Mouse (Mus musculus) liver, embryonic 12.5 days (tissue): ENCODE data around the gene Tmbim6. TPM values are rescaled to one million over a fixed set of nuclear protein-coding genes. Genes with fewer than 3 reads are reported as not detected.

Experiments used
- ATAC-seq: fragments of 200-750 bp; cut with Nextera tagmentation; 2 replicates; pipeline ENCODE4 v1.8.0; 2017; ENCODE audit warnings: moderate number of reproducible peaks, mild to moderate bottlenecking, moderate library complexity
- H3K27ac ChIP-seq: fragments of 300-500 bp; sonication (generic); 2 replicates; pipeline ENCODE4 v1.5.1; 2016; ENCODE audit warnings: mild to moderate bottlenecking
- H3K27me3 ChIP-seq: fragments of 300-500 bp; sonication (generic); replicated peaks from 2 replicates; pipeline ENCODE4 v1.6.1; 2016; ENCODE audit warnings: mild to moderate bottlenecking, moderate library complexity
- H3K36me3 ChIP-seq: fragments of 300-500 bp; sonication (generic); 2 replicates; pipeline ENCODE4 v1.6.1; 2016; ENCODE audit warnings: mild to moderate bottlenecking, moderate library complexity
- H3K4me1 ChIP-seq: fragments of 300-500 bp; sonication (generic); 2 replicates; pipeline ENCODE4 v1.6.1; 2016
- H3K4me2 ChIP-seq: fragments of 300-500 bp; sonication (generic); 2 replicates; pipeline ENCODE4 v1.6.1; 2016; ENCODE audit warnings: mild to moderate bottlenecking, moderate library complexity
- H3K4me3 ChIP-seq: fragments of 300-500 bp; sonication (generic); 2 replicates; pipeline ENCODE4 v1.5.1; 2016; ENCODE audit warnings: mild to moderate bottlenecking, moderate library complexity
- H3K9ac ChIP-seq: fragments of 300-500 bp; sonication (generic); 2 replicates; pipeline ENCODE4 v1.6.1; 2016; ENCODE audit warnings: mild to moderate bottlenecking, moderate library complexity
- H3K9me3 ChIP-seq: fragments of 300-500 bp; sonication (generic); replicated peaks from 2 replicates; pipeline ENCODE4 v1.6.1; 2016; ENCODE audit warnings: mild to moderate bottlenecking, moderate library complexity
- WGBS: fragments of 180-500 bp; shearing (Covaris S2); methylation state at CpG from one replicate; pipeline ENCODE4 v1.1.7; 2016; ENCODE audit not compliant: insufficient replicate concordance; 5-methylcytosine and 5-hydroxymethylcytosine counted together
- polyA plus RNA-seq: library from polyadenylated mRNA; unstranded; fragments of >200 nt; fragmentation: Nextera tagmentation; extraction: Ambion mirVana; gene quantifications from 2 replicates; pipeline ENCODE4 v1.2.1, GENCODE M21; 2016

Tmbim6 gene
- polyA plus RNA-seq, 1 experiment from 2014 or later = 201 TPM

DNA sequence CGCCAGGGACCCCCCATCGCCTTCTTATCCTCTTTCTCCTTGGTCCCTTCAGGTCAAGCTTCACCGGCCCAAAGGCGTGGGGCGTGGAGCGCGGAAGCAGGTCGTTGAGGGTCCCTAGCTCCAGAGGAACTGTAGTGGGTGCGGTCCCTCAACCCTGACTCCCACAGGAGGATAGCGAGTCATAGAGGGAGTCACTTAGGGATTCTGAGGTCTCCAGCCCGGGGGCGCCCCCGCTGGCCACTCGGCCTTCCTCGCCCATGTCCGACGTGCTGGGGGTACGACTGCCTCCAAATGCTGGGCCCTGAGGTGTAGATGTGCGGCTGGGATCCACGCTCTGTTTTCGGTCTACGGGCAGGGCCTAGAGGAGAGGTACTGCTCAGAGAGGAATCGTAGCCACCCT, 29.9 kb downstream of the Tmbim6 start:
- WGBS = 83% methylated on average over 23 of the region's 23 CpGs
- H3K4me1 ChIP-seq = peaks cover 24% of the 10 kb centered on the region
- no peaks in the 10 kb centered on the region for H3K9me3 ChIP-seq
- no peak overlapping the region for H3K27ac ChIP-seq
- H3K27me3 ChIP-seq = no peaks in the 10 kb centered on the region
- no peak overlapping the region for H3K4me3 ChIP-seq
- no peak overlapping the region for H3K9ac ChIP-seq
- ATAC-seq = no peak
- H3K4me2 ChIP-seq = no peak overlapping the region
- peaks cover 30% of the 10 kb centered on the region for H3K36me3 ChIP-seq

DNA sequence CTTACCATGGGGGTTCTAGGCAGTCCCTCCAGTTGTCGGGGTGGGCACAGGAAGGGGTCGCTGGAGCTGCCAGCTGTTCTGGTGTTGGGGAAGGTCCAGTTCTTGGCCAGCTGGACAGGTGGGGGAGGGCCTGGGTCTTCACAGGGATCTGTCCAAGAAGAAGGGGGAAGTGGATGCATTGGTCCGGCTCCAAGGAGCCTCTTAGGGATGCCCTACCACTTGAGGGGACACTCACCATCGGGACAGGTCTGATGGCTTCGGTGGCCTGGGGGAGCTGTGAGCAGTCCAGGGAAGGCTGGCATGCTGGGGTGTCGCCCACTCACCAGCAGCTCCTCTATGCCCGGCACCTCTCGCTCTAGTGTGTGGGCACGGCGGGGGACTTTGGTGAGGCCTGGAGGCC, 30.4 kb downstream of the Tmbim6 start:
- Histone ChIP-seq H3K9ac (no peak overlapping the region), H3K36me3 (peaks cover 36% of the 10 kb centered on the region), H3K27ac (no peak overlapping the region), H3K9me3 (no peaks in the 10 kb centered on the region), H3K4me1 (peaks cover 19% of the 10 kb centered on the region), H3K4me2 (no peak overlapping the region), H3K4me3 (no peak overlapping the region), H3K27me3 (no peaks in the 10 kb centered on the region)
- 82% methylated on average over 10 of the region's 10 CpGs for whole genome bisulfite sequencing
- ATAC-seq = no peak

DNA sequence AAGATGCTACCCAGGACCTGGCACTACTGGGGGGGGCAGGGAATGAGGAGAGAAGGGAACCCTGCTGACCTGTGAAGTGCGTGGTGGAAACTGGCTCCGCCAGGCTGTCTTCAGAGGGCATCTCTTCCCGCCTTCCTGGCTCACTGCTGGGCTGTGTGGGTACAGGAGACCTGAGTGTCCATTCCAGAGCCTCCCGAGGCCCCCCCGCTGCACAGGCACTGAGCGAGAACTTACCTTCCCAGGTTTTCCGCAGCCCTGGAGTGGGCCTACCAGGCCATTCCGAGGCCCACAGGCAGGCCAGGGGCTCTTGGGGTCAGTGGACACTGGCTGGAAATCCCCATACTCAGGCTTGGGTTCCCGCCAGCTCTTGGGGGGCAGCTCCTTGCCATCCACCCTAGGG, 31.2 kb downstream of the Tmbim6 start:
- Histone ChIP-seq H3K27me3 (no peaks in the 10 kb centered on the region), H3K27ac (no peak overlapping the region), H3K9me3 (no peaks in the 10 kb centered on the region), H3K4me1 (peaks cover 20% of the 10 kb centered on the region), H3K4me2 (no peak overlapping the region), H3K36me3 (peaks cover 40% of the 10 kb centered on the region), H3K9ac (no peak overlapping the region), H3K4me3 (no peak overlapping the region)
- no peak for ATAC-seq
- 83% methylated on average over 9 of the region's 9 CpGs for WGBS

DNA sequence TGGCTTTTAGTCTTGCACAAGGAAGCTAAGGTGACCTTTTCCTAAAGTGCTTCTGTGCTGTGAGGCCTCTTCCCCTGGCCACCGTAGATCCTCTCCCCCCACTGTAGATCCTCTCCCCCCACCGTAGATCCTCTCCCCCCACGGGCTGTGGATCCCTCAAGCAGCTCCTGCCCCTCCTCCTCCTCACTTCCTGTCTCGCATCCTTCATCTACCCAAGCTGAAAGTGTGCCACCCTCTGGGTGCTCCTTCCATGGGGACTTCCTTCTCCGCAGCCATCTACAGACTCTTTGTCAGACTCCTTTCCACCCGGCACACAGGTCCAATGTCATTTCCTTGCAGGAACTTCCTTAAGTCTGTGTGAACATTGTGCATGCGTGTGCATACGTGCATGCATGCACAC, 37.7 kb downstream of the Tmbim6 start:
- WGBS = 66% methylated on average over 8 of the region's 8 CpGs
- Histone ChIP-seq H3K9ac (no peak overlapping the region), H3K27me3 (no peaks in the 10 kb centered on the region), H3K4me3 (no peak overlapping the region), H3K4me1 (peaks cover 19% of the 10 kb centered on the region), H3K4me2 (no peak overlapping the region), H3K9me3 (no peaks in the 10 kb centered on the region), H3K36me3 (peaks cover 45% of the 10 kb centered on the region), H3K27ac (no peak overlapping the region)
- no peak for ATAC-seq

DNA sequence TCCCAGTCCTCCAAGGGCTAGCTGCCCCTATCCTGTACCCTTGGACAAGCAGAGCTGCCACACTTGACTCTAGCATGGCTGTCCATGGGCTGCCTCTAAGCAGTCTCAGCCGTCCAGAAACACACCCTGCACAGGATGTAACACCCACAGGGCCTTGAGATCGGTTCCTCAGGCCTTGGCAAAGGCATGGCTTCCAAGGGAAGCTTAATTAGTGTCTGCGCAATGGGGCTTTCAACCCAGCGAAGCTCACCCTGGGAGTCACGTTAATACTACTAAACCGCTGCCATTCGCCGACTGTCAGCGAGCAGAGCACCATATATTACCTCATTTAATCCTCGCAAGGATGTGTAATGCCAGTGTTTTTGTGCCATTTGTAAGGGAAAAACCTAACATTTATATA, 38.4 kb downstream of the Tmbim6 start:
- H3K4me2 ChIP-seq = no peak overlapping the region
- H3K27me3 ChIP-seq = no peaks in the 10 kb centered on the region
- WGBS = 80% methylated on average over 10 of the region's 10 CpGs
- H3K4me3 ChIP-seq = no peak overlapping the region
- peaks cover 23% of the 10 kb centered on the region for H3K4me1 ChIP-seq
- no peak overlapping the region for H3K27ac ChIP-seq
- no peak overlapping the region for H3K9ac ChIP-seq
- H3K36me3 ChIP-seq = peaks cover 42% of the 10 kb centered on the region
- no peaks in the 10 kb centered on the region for H3K9me3 ChIP-seq
- no peak for ATAC-seq

DNA sequence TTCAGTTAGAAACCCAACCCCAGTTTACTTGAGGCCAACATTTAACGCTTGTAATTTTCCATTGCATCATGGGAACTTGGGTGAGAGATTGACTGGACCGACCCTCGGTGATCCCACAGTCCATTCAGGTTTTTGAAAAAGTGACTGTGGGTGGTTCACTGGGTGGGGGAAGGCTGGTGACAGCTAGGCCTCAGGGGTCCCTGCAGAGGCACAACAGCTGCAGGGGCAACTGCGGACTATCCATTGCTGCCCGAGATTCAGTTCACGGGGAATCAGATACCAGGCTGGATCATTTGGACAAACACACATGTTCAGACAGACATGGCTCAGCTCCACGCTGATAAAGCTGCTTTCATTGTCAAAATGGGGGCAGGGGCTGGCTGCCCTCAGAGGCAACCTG, 38.8 kb downstream of the Tmbim6 start:
- Histone ChIP-seq H3K4me1 (peaks cover 27% of the 10 kb centered on the region), H3K36me3 (peaks cover 41% of the 10 kb centered on the region), H3K27me3 (no peaks in the 10 kb centered on the region), H3K27ac (no peak overlapping the region), H3K4me2 (no peak overlapping the region), H3K4me3 (no peak overlapping the region), H3K9me3 (no peaks in the 10 kb centered on the region), H3K9ac (no peak overlapping the region)
- 72% methylated on average over 7 of the region's 7 CpGs for WGBS
- ATAC-seq = no peak

DNA sequence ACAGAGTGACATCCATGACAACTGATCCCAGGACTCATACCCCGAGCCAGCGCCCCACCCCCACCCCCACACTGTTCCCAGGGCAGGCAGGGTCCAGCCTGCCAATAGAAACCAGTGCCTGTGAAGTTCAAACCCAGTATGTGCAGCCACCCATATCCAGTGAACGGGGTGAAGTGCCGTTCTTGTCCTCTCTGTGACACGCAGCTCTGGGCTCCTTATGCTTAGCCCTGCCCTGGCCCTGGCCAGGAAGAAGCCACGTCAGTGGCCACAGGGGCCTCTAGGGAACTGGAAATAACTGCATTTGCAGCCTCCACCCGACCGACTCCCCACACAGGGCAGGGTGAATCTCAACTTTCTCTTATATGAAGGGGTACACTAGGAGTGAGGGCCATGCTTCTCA, 39.3 kb downstream of the Tmbim6 start:
- no peak overlapping the region for H3K4me2 ChIP-seq
- H3K27ac ChIP-seq = no peak overlapping the region
- H3K9me3 ChIP-seq = no peaks in the 10 kb centered on the region
- peaks cover 29% of the 10 kb centered on the region for H3K4me1 ChIP-seq
- no peaks in the 10 kb centered on the region for H3K27me3 ChIP-seq
- 61% methylated on average over 8 of the region's 8 CpGs for WGBS
- H3K36me3 ChIP-seq = peaks cover 37% of the 10 kb centered on the region
- no peak for ATAC-seq
- no peak overlapping the region for H3K4me3 ChIP-seq
- H3K9ac ChIP-seq = no peak overlapping the region

DNA sequence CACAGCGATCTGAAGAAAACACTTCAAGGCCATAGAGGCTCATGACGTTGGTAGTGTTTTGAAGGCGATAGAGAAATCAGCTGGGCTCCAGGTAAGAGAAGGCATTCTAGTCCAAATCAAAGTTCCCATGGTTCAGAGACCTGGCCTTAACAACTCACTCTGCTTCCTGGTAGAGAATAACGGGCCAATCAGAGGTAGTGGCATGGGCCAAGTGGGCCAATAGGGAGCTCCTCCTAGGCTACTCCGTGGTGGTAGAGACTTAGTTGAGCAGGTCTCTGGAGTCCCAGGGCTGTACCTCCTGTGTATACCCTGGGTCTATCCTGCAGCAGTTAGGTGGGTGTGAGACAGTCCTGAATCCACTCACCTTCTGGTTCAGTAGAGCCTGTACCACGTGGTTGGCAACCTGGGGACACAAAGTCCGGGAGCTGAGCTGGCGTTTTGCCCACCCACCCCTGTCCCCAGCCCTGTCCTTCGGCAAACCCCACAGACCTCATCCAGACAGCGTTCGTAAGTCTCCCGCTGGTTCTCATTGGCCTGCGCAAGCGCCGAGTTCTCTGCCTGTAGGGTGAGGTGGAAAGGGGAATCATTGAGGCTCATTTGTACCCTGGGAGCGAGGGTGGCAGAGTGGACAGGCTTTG, 40.5 kb downstream of the Tmbim6 start:
- Histone ChIP-seq H3K4me3 (no peak overlapping the region), H3K4me2 (no peak overlapping the region), H3K9me3 (no peaks in the 10 kb centered on the region), H3K4me1 (peaks cover 29% of the 10 kb centered on the region), H3K9ac (no peak overlapping the region), H3K27me3 (no peaks in the 10 kb centered on the region), H3K27ac (no peak overlapping the region), H3K36me3 (peaks cover 30% of the 10 kb centered on the region)
- ATAC-seq = no peak
- 77% methylated on average over 16 of the region's 16 CpGs for WGBS

DNA sequence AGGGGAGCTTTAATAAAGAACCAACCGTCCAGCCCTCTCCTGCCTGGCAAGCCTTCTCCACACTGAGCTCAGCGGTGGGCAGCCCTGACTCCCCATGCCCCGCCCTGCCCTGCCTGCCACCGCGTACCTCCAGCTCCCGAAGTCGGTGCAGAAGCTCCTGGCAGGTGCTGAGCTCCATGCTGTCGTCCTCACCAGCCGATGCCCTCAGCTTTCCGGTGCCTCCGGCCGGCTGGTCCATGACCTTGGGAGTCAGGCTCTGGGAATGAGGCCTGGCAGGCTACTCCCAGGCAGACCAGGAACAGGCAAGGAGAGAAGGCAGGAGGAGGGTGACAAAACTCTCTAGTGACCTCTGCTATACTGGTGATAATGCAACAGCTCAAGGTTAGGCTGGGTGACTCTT, 41.2 kb downstream of the Tmbim6 start:
- H3K9ac ChIP-seq = no peak overlapping the region
- H3K27me3 ChIP-seq = no peaks in the 10 kb centered on the region
- H3K4me3 ChIP-seq = no peak overlapping the region
- ATAC-seq = no peak
- H3K36me3 ChIP-seq = peaks cover 30% of the 10 kb centered on the region
- 78% methylated on average over 12 of the region's 12 CpGs for WGBS
- 0 out of 2 replicates have a peak overlapping the region, but pooled peaks have one; percentile 12 for H3K27ac ChIP-seq
- peaks cover 25% of the 10 kb centered on the region for H3K4me1 ChIP-seq
- H3K9me3 ChIP-seq = no peaks in the 10 kb centered on the region
- H3K4me2 ChIP-seq = no peak overlapping the region

DNA sequence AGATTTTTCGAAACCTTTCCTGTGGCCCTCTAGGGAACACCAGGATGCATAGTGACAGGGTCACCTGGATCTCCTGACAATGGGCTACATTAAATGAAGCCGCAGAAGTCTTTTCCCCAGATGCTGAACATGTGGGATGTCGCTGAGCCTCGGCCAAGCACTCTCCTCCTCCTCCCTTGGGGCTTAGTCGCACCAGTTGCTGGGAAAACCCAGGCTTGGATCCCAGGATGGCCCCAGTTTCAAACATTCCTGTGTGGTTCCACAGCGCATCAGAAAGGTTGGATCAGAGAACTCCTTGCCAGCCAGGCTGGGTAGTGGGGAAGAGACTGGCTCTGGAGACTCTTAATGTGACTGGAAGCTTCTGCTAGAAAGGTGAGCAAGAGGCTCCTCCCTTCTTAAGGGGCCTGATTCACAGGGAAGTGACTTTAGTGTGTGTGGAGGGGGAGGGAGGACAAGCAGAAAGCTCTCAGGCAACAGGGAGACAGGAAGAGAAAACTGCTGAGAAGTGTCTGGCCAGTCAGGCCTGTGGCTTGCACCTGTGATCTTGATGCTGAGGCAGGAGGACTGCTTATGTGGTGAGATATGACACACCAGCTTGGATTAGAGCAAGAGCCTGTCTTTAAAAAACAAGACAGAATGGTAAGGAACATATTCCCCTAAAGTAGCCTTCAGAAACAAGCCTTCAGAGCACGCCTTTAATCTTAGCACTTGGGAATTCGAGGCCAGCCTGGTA, 46.5 kb downstream of the Tmbim6 start:
- no peak overlapping the region for H3K27ac ChIP-seq
- H3K9me3 ChIP-seq = no peaks in the 10 kb centered on the region
- H3K27me3 ChIP-seq = no peaks in the 10 kb centered on the region
- H3K4me3 ChIP-seq = no peak overlapping the region
- H3K36me3 ChIP-seq = peaks cover 12% of the 10 kb centered on the region
- no peak overlapping the region for H3K4me2 ChIP-seq
- WGBS = 76% methylated on average over 8 of the region's 8 CpGs
- H3K9ac ChIP-seq = no peak overlapping the region
- no peak for ATAC-seq
- H3K4me1 ChIP-seq = peaks cover 39% of the 10 kb centered on the region

DNA sequence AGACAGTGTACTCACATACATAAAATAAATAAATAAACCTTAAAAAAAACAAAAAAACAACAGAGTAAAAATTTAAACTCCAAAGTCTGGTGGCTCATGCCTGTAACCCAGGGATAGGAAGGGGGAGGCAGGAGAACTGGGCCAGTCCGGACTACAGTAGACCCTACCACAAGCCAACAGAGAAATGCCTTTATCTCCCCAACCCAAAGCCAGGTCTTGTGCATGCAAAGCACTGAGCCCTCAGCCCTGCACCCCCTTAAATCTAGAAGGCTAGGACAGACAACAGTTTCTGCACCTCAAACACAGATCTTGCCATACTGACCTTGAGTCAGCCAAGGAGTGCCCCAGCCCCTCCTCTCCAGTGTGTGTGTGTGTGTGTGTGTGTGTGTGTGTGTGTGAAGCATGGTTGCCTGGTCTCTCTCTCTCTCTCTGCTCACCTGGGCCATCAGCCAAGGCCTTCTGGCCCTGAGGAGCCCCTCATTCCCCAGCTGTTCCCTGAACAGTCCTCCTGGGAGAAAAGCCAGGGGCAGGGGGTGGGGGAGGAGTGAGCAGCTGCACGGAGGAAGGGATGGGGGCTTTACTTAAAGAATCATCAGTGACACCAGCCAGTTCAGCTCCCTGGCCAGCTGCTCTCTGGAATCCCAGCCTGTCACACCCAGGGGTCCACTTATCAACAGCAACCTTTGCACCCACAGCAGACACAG, 47.6 kb downstream of the Tmbim6 start:
- Histone ChIP-seq H3K27ac (peak overlapping the region; percentile 56; the same call in 1 of the 2 replicates), H3K36me3 (peaks cover 12% of the 10 kb centered on the region), H3K4me1 (peaks cover 39% of the 10 kb centered on the region), H3K9ac (no peak overlapping the region), H3K27me3 (no peaks in the 10 kb centered on the region), H3K9me3 (no peaks in the 10 kb centered on the region), H3K4me3 (no peak overlapping the region), H3K4me2 (peak overlapping the region; percentile 0; the same call in 1 of the 2 replicates)
- WGBS = 60% methylated on average over 2 of the region's 2 CpGs
- no peak for ATAC-seq

DNA sequence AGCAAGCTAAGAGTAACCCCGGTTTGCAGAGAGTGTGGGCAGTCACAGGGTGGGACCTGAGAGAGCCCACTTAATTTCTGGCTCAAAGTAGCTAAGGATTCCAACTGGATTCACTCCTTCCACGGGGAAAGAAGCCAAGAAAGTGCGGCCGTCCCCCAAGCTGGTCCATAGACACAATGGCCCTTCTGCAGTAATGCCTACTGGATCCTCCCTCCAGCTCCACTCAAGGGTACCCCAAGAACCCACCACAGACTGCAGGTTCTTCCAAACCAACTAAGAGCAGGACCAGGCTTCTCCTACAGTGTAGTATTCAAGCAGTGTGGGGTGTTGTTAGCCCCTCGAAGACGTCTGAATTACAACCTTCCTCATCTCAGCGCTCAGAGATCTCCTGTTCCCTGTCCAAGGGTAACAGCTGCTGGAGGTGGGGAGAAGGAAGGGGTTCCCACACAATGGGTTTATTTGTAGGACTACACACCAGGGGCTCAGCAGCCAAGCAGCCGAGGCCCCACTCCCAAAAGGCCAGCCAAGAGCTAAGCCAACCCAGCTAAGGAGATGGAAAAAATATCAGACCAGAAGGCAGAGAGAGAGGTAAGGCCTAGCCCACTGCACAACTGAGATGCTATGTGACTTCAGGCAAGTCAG, 48.3 kb downstream of the Tmbim6 start:
- Histone ChIP-seq H3K27me3 (no peaks in the 10 kb centered on the region), H3K4me2 (peak overlapping the region; percentile 0; the same call in 1 of the 2 replicates), H3K27ac (0 out of 2 replicates have a peak overlapping the region, but pooled peaks have one; percentile 8), H3K4me3 (no peak overlapping the region), H3K9ac (no peak overlapping the region), H3K36me3 (peaks cover 12% of the 10 kb centered on the region), H3K9me3 (no peaks in the 10 kb centered on the region), H3K4me1 (peaks cover 36% of the 10 kb centered on the region)
- no peak for ATAC-seq
- WGBS = 58% methylated on average over 8 of the region's 8 CpGs
